Mouse (Mus musculus) embryonic fibroblast, embryonic 13.5 days (primary cell): ENCODE data around the gene Clps.

ENCODE experiments used
- CTCF ChIP-seq: IDR thresholded peaks from 2 replicates; pipeline ENCODE4 v1.5.1; 2011; ENCODE audit warnings: mild to moderate bottlenecking, control low read depth, low read length, moderate library complexity, borderline replicate concordance; ENCODE audit not compliant: insufficient read depth
- POLR2A ChIP-seq: IDR thresholded peaks from 2 replicates; pipeline ENCODE4 v1.6.1; 2011; ENCODE audit warnings: low read depth, mild to moderate bottlenecking, control low read depth, low read length, moderate library complexity

- TF ChIP-seq CTCF (no peak), POLR2A (no peak)
These were observed 13.6 kb downstream of the Clps start for GRCm38 (mm10) chr17:28546925-28547324.
